Mouse (Mus musculus): ENCODE data around the gene Tex14. TPM values are rescaled to one million over a fixed set of nuclear protein-coding genes. Genes with fewer than 3 reads are reported as not detected.

Tex14 gene
- polyA plus RNA-seq, 1 experiment from 2014 or later = 0.30 TPM

DNA sequence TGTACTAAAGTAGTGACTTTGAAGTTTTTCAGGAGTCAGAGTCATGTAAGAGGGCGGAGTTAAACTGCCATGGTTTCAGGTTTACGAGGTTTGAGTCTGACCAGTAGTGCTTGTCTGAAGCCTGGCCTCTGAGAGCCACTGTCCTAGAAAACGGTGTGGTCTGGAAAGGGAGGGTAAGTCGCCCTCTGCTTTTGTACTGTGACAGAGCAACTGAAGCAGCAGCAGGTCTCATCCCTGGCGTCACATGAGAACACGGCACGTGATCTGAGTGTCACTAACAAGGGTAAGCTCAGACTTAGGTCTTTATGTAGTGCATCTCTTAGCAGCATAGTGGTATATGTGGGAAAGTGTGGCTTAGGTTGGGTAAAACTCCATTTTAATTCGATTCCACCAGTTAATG is 137.4 kb downstream of the Tex14 start:
- H3K4me1 ChIP-seq (ENCODE audit: control insufficient read depth, insufficient read depth, low read length) = no peaks in the 10 kb centered on the region
- 38% methylated on average over 8 of the region's 8 CpGs for WGBS (ENCODE audit: insufficient replicate concordance)
- no peaks in the 10 kb centered on the region for H3K36me3 ChIP-seq (ENCODE audit: control insufficient read depth, insufficient read depth, low read length)
- H3K4me2 ChIP-seq = no peak overlapping the region
- H3K9ac ChIP-seq (ENCODE audit: low read depth, low read length) = no peak overlapping the region
- H3K9me3 ChIP-seq (replicated peaks; ENCODE audit: control insufficient read depth, low read length) = no peaks in the 10 kb centered on the region
- no peak for ATAC-seq (replicated peaks; ENCODE audit: insufficient number of reproducible peaks, low FRiP score, low TSS enrichment)
- no peaks in the 10 kb centered on the region for H3K27me3 ChIP-seq (ENCODE audit: control insufficient read depth, insufficient read depth, low read length)
- H3K27ac ChIP-seq (ENCODE audit: low read depth, low read length) = no peak overlapping the region
- no peak overlapping the region for H3K4me3 ChIP-seq (ENCODE audit: low read depth, low read length)

DNA sequence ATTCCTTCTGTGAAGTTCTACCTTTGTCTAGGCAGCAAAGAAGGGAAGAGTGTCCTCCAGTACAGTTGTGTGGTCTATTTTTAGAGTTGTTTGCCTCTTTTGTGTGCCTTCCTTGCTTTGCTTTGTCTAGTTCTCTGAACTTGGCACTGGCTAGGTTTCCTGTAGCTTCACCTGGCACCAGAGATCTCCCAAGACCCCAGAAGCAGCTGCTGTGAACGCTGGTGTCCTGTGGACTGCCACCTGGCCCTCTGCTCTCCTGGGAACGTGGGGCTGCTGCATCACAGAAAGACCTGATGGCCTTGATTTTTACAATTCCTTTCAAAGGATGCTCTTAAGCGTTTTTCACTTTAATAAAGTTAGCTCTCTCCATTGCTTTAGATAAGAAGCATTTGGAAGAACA is 138.0 kb downstream of the Tex14 start:
- no peaks in the 10 kb centered on the region for H3K9me3 ChIP-seq (replicated peaks; ENCODE audit: control insufficient read depth, low read length)
- ATAC-seq (replicated peaks; ENCODE audit: insufficient number of reproducible peaks, low FRiP score, low TSS enrichment) = no peak
- no peak overlapping the region for H3K4me2 ChIP-seq
- H3K4me1 ChIP-seq (ENCODE audit: control insufficient read depth, insufficient read depth, low read length) = no peaks in the 10 kb centered on the region
- no peaks in the 10 kb centered on the region for H3K27me3 ChIP-seq (ENCODE audit: control insufficient read depth, insufficient read depth, low read length)
- H3K36me3 ChIP-seq (ENCODE audit: control insufficient read depth, insufficient read depth, low read length) = no peaks in the 10 kb centered on the region
- H3K27ac ChIP-seq (ENCODE audit: low read depth, low read length) = no peak overlapping the region
- 53% methylated on average over 3 of the region's 3 CpGs for whole genome bisulfite sequencing (ENCODE audit: insufficient replicate concordance)
- H3K4me3 ChIP-seq (ENCODE audit: low read depth, low read length) = no peak overlapping the region
- H3K9ac ChIP-seq (ENCODE audit: low read depth, low read length) = no peak overlapping the region

GRCm38 (mm10) chr11:87553342-87553741 is 148.5 kb downstream of the Tex14 start:
- no peaks in the 10 kb centered on the region for H3K9me3 ChIP-seq (replicated peaks; ENCODE audit: control insufficient read depth, low read length)
- H3K36me3 ChIP-seq (ENCODE audit: control insufficient read depth, insufficient read depth, low read length) = no peaks in the 10 kb centered on the region
- no peak for ATAC-seq (replicated peaks; ENCODE audit: insufficient number of reproducible peaks, low FRiP score, low TSS enrichment)
- H3K27me3 ChIP-seq (ENCODE audit: control insufficient read depth, insufficient read depth, low read length) = no peaks in the 10 kb centered on the region
- H3K4me1 ChIP-seq (ENCODE audit: control insufficient read depth, insufficient read depth, low read length) = peaks cover 15% of the 10 kb centered on the region
- WGBS (ENCODE audit: insufficient replicate concordance) = 64% methylated on average over 4 of the region's 4 CpGs
- H3K27ac ChIP-seq (ENCODE audit: low read depth, low read length) = no peak overlapping the region
- H3K4me2 ChIP-seq = no peak overlapping the region
- H3K4me3 ChIP-seq (ENCODE audit: low read depth, low read length) = no peak overlapping the region
- no peak overlapping the region for H3K9ac ChIP-seq (ENCODE audit: low read depth, low read length)

DNA sequence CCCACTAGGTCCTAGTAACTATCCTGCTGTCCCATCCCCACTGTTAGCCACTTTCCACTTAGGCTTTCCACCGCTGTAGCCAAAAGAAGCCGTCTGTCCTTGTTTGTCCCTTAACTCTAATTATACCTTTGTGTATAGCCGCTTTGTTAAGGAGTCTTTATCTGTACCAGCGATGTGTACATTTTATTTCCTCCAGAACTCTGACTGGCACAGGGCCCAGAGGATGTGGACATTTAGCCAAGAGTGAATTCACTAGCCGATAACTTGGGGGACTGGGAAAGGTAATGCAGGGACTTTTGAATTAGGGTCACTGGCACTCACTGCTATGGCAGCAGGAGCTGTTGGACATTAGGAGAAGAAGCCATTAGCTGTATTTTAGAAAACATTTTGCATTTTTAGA is 149.5 kb downstream of the Tex14 start:
- Histone ChIP-seq H3K9me3 (replicated peaks; ENCODE audit: control insufficient read depth, low read length) (no peaks in the 10 kb centered on the region), H3K4me1 (ENCODE audit: control insufficient read depth, insufficient read depth, low read length) (peaks cover 15% of the 10 kb centered on the region), H3K4me3 (ENCODE audit: low read depth, low read length) (no peak overlapping the region), H3K27ac (ENCODE audit: low read depth, low read length) (peak overlapping the region; percentile 71), H3K9ac (ENCODE audit: low read depth, low read length) (no peak overlapping the region), H3K36me3 (ENCODE audit: control insufficient read depth, insufficient read depth, low read length) (no peaks in the 10 kb centered on the region), H3K27me3 (ENCODE audit: control insufficient read depth, insufficient read depth, low read length) (no peaks in the 10 kb centered on the region), H3K4me2 (no peak overlapping the region)
- 41% methylated on average over 5 of the region's 5 CpGs for WGBS (ENCODE audit: insufficient replicate concordance)
- no peak for ATAC-seq (replicated peaks; ENCODE audit: insufficient number of reproducible peaks, low FRiP score, low TSS enrichment)

DNA sequence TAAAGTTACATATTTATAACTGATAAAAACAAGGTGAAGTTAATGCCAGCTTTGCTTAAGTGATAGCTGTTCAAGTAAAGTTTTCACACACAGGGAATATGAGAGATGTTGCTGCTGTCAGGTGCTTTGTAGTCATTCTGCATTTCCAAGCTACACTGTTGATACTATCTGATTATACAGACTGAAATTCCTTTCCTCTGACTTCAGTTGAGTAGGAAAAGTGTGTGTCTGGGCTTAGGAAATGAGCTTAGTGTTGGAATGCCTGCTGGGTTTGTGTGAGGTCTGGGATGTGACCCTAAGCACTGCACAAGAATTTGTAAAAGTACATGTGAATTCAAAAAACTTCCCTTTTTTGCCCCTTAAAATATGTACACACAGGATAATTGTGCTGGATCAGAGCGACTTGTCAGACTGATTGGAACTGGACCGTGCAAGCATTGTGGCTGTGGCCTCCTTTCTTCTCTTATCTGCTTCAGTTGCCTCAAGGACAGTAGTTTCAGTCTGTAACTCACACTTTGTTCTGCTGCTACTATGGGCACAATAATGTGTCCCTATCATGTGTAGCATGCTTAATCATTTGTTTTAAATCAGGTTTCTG is 150.3 kb downstream of the Tex14 start:
- peak overlapping the region; percentile 71; the same call in 1 of the 2 replicates for H3K27ac ChIP-seq (ENCODE audit: low read depth, low read length)
- H3K27me3 ChIP-seq (ENCODE audit: control insufficient read depth, insufficient read depth, low read length) = no peaks in the 10 kb centered on the region
- ATAC-seq (replicated peaks; ENCODE audit: insufficient number of reproducible peaks, low FRiP score, low TSS enrichment) = no peak
- no peak overlapping the region for H3K9ac ChIP-seq (ENCODE audit: low read depth, low read length)
- 23% methylated on average over 2 of the region's 2 CpGs for WGBS (ENCODE audit: insufficient replicate concordance)
- no peak overlapping the region for H3K4me2 ChIP-seq
- no peaks in the 10 kb centered on the region for H3K36me3 ChIP-seq (ENCODE audit: control insufficient read depth, insufficient read depth, low read length)
- no peak overlapping the region for H3K4me3 ChIP-seq (ENCODE audit: low read depth, low read length)
- H3K4me1 ChIP-seq (ENCODE audit: control insufficient read depth, insufficient read depth, low read length) = peaks cover 15% of the 10 kb centered on the region
- no peaks in the 10 kb centered on the region for H3K9me3 ChIP-seq (replicated peaks; ENCODE audit: control insufficient read depth, low read length)

DNA sequence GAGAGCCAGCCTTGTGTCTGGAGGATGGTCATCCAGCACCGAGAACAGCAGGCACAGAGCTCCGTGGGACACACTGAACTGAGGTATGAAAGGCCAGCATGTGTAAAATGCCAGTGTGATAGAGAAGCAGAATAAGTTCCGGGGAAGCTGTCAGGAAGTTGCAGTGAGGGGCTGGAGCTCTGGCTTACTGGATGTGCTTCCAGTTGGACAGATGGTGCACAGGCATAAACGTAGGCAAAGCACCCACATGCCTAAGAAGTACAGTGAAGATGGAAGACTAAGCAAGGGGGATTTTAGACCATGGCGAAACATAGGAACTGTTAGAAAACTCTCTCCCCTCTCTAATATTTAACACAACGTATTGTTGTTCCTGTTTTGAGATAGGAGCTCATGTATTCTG is 156.3 kb downstream of the Tex14 start:
- no peak for ATAC-seq (replicated peaks; ENCODE audit: insufficient number of reproducible peaks, low FRiP score, low TSS enrichment)
- Histone ChIP-seq H3K4me3 (ENCODE audit: low read depth, low read length) (no peak overlapping the region), H3K27me3 (ENCODE audit: control insufficient read depth, insufficient read depth, low read length) (no peaks in the 10 kb centered on the region), H3K9ac (ENCODE audit: low read depth, low read length) (no peak overlapping the region), H3K9me3 (replicated peaks; ENCODE audit: control insufficient read depth, low read length) (no peaks in the 10 kb centered on the region), H3K4me2 (no peak overlapping the region), H3K36me3 (ENCODE audit: control insufficient read depth, insufficient read depth, low read length) (no peaks in the 10 kb centered on the region), H3K27ac (ENCODE audit: low read depth, low read length) (no peak overlapping the region), H3K4me1 (ENCODE audit: control insufficient read depth, insufficient read depth, low read length) (peaks cover 8% of the 10 kb centered on the region)
- 49% methylated on average over 6 of the region's 6 CpGs for WGBS (ENCODE audit: insufficient replicate concordance)

DNA sequence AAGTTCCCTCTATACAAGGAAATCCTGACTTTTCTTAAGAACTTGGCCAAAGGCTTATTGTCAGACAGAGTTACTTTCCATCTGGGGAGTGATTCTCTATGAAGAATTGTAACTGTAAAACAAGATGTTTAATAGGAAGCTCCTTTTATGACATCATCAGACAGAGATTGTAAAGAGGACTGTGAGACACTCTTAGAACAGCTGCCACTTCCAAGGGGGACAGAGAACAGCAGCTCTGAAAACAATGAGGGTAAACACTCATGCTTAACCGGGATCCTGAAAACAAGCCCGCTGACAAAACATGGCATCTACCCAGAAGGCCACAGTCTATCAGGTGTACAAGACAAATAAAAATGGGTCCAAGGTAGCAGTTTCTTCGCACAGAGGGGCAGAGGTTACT is 161.6 kb downstream of the Tex14 start, which contains the start of gene Gm11492:
Gene Gm11492, plus strand, starts transcription at position 153 of the 400 bp plus-strand sequence.
- H3K9ac ChIP-seq (ENCODE audit: low read depth, low read length) = no peak within 1 kb of the TSS
- H3K9me3 ChIP-seq (replicated peaks; ENCODE audit: control insufficient read depth, low read length) = no peaks in the 10 kb centered on the region
- peaks cover 17% of the 10 kb centered on the region for H3K4me1 ChIP-seq (ENCODE audit: control insufficient read depth, insufficient read depth, low read length)
- H3K27ac ChIP-seq (ENCODE audit: low read depth, low read length) = no peak within 1 kb of the TSS
- H3K4me2 ChIP-seq = no peak within 1 kb of the TSS
- no peaks in the 10 kb centered on the region for H3K27me3 ChIP-seq (ENCODE audit: control insufficient read depth, insufficient read depth, low read length)
- ATAC-seq (replicated peaks; ENCODE audit: insufficient number of reproducible peaks, low FRiP score, low TSS enrichment) = no peak
- no peaks in the 10 kb centered on the region for H3K36me3 ChIP-seq (ENCODE audit: control insufficient read depth, insufficient read depth, low read length)
- no peak within 1 kb of the TSS for H3K4me3 ChIP-seq (ENCODE audit: low read depth, low read length)
- WGBS (ENCODE audit: insufficient replicate concordance) = 74% methylated on average over 3 of the region's 3 CpGs

- WGBS (ENCODE audit: insufficient replicate concordance) = 74% methylated on average over 7 of the region's 7 CpGs
- Histone ChIP-seq H3K27me3 (ENCODE audit: control insufficient read depth, insufficient read depth, low read length) (no peaks in the 10 kb centered on the region), H3K27ac (ENCODE audit: low read depth, low read length) (no peak within 1 kb of the TSS), H3K4me2 (no peak within 1 kb of the TSS), H3K9ac (ENCODE audit: low read depth, low read length) (no peak within 1 kb of the TSS), H3K9me3 (replicated peaks; ENCODE audit: control insufficient read depth, low read length) (no peaks in the 10 kb centered on the region), H3K4me3 (ENCODE audit: low read depth, low read length) (no peak within 1 kb of the TSS), H3K4me1 (ENCODE audit: control insufficient read depth, insufficient read depth, low read length) (peaks cover 16% of the 10 kb centered on the region), H3K36me3 (ENCODE audit: control insufficient read depth, insufficient read depth, low read length) (no peaks in the 10 kb centered on the region)
- ATAC-seq (replicated peaks; ENCODE audit: insufficient number of reproducible peaks, low FRiP score, low TSS enrichment) = no peak
Measured at GRCm38 (mm10) chr11:87568255-87568953, 163.5 kb downstream of the Tex14 start, which contains the start of gene Sept4. Sept4 (plus strand) TSS chr11:87568903.

DNA sequence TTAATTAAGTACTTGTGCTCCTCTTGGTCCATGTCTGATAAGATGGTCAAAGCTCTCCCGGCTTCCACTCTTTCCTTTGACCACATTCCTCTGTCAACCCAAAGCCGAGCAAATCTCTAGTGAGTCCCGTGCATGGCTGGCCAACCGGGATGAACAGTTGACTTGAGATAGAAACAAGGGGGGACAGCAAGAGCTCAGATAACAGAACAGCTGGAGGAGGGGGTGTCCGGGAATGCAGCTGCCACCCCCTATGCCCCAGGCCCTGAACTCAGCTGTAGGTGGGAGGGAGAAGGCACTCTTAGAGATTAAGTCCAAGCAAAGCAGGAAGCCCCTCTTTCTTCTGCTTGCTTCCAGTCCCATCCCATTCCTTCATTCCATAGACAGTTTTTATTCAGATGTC is 165.9 kb downstream of the Tex14 start:
- no peak for ATAC-seq (replicated peaks; ENCODE audit: insufficient number of reproducible peaks, low FRiP score, low TSS enrichment)
- H3K27ac ChIP-seq (ENCODE audit: low read depth, low read length) = no peak overlapping the region

More for the DNA sequence above, 165.9 kb downstream of the Tex14 start:
- Histone ChIP-seq H3K4me3 (ENCODE audit: low read depth, low read length) (no peak overlapping the region), H3K9ac (ENCODE audit: low read depth, low read length) (no peak overlapping the region), H3K27me3 (ENCODE audit: control insufficient read depth, insufficient read depth, low read length) (no peaks in the 10 kb centered on the region), H3K4me2 (peak overlapping the region; percentile 37), H3K36me3 (ENCODE audit: control insufficient read depth, insufficient read depth, low read length) (no peaks in the 10 kb centered on the region), H3K9me3 (replicated peaks; ENCODE audit: control insufficient read depth, low read length) (no peaks in the 10 kb centered on the region), H3K4me1 (ENCODE audit: control insufficient read depth, insufficient read depth, low read length) (peaks cover 24% of the 10 kb centered on the region)
- WGBS (ENCODE audit: insufficient replicate concordance) = 17% methylated on average over 5 of the region's 5 CpGs

All from heart, embryonic 11.5 days (tissue).